Mouse (Mus musculus) neutrophil, adult 65 days (primary cell): ENCODE data around the gene Dmrtc1c2. TPM values are rescaled to one million over a fixed set of nuclear protein-coding genes. Genes with fewer than 3 reads are reported as not detected.

Experiments
- total RNA-seq: library from RNA; stranded (reverse); gene quantifications from 2 replicates; pipeline ENCODE4 v1.2.4, GENCODE M21; 2023

Gene Dmrtc1c2
- not detected in 2 replicates for total RNA-seq

DNA sequence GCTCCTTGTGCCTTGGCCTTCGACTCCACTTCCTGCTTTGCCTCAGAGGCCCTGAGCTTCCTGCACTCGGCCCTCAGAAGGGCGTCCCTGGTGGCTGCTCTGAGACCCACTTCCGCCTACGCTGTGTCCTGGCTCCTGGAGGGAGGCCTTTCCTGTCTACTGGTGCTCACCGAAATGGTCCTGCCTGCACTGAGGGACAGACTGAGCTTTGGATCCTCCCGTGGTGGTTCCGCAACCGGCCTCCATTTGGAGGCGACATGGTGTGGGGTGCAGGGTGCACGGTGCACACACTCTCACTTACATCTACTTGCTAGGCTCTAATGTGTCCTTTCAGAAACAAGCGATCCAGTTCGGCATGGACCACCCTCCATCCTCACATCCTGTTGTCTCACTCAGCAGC is at the start of gene Dmrtc1c2:
TSS of gene Dmrtc1c2 (minus strand) at position 101 of the 400 bp plus-strand sequence.

DNA sequence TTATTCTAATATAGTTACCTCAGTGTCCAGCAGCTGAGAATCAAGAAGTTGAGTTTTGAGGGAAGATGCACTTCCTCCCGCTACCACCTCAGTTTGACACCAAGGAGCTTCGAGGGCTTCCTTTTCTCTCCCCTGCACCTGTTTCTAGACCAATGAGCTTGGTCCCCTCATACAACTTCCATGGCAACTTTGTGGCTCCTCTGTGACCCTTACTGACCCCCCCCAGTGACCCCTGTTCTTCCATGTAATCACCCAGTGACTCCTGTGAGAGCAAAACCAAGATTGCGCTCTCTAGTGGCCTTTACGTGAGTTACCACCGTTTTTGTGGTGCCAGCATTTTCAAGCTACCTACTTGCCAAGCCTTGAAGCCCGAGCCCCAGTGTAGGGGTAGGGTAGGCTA is 13.5 kb upstream of the Dmrtc1c2 start, which contains the start of gene 1700031F05Rik:
TSS of gene 1700031F05Rik (minus strand) at position 101 of the 400 bp plus-strand sequence.

DNA sequence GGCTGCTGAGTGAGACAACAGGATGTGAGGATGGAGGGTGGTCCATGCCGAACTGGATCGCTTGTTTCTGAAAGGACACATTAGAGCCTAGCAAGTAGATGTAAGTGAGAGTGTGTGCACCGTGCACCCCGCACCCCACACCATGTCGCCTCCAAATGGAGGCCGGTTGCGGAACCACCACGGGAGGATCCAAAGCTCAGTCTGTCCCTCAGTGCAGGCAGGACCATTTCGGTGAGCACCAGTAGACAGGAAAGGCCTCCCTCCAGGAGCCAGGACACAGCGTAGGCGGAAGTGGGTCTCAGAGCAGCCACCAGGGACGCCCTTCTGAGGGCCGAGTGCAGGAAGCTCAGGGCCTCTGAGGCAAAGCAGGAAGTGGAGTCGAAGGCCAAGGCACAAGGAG is 51.8 kb downstream of the Dmrtc1c2 start, which contains the start of gene Dmrtc1c1:
TSS of gene Dmrtc1c1 (plus strand) at position 301 of the 400 bp plus-strand sequence.

Other genes starting within 250 kb of the Dmrtc1c2 start
- gene Phka1, start 210.4 kb downstream of the Dmrtc1c2 start, total RNA-seq: 2.5 and 3.0 TPM in 2 replicates
- not detected in 2 replicates for gene Gm3880, start 167.6 kb downstream of the Dmrtc1c2 start, total RNA-seq
- gene Gm9112, start 147.0 kb downstream of the Dmrtc1c2 start, total RNA-seq: not detected in 2 replicates
- gene Dmrtc1b, start 146.8 kb downstream of the Dmrtc1c2 start, total RNA-seq: not detected in 2 replicates
- not detected in 2 replicates for gene Dmrtc1c1, start 51.7 kb downstream of the Dmrtc1c2 start, total RNA-seq
- not detected in 2 replicates for gene 1700031F05Rik, start 13.4 kb upstream of the Dmrtc1c2 start, total RNA-seq
- not detected in 2 replicates for gene Dmrtc1a, start 54.1 kb upstream of the Dmrtc1c2 start, total RNA-seq
- not detected in 2 replicates for gene 1700011M02Rik, start 54.3 kb upstream of the Dmrtc1c2 start, total RNA-seq
- gene 1700018G05Rik, start 73.8 kb upstream of the Dmrtc1c2 start, total RNA-seq: not detected in 2 replicates